Mouse (Mus musculus): ENCODE data around the gene Cbx3. TPM values are rescaled to one million over a fixed set of nuclear protein-coding genes. Genes with fewer than 3 reads are reported as not detected.

Gene Cbx3
- polyA plus RNA-seq, 1 experiment from 2014 or later, result 360 TPM

DNA sequence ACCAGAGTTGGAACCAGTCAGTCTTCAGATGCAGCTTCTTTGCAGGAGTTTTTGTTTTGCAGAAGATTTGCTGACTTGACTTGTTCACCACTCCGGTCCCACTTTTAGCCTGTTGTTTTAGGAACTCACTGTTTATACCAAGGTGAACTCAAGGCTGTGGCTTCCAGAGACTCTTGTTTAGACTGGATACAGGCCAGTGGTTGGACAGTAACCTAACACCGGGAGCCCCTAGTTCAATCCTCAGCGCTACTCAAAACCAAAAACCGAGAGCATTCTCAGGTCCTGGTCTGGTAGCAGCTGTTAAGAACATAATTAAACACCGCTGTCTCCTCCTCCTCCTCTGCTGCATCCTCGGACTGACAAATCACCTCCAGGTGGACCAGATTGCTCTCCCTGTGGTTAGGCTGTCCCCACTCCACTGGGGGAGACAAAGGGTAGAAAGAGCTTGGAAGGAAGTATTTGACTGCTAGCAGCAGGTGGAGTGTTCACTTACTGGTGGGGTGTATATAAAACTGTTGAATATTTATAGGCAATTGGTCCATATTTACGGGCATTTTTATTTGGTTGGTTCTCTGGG lies 17.1 kb upstream of the Cbx3 start:
- Histone ChIP-seq H3K4me1 (ENCODE audit: control insufficient read depth, insufficient read depth, low read length) (no peaks in the 10 kb centered on the region), H3K4me3 (ENCODE audit: low read depth, low read length) (no peak overlapping the region), H3K9me3 (ENCODE audit: control insufficient read depth, low read length) (no peaks in the 10 kb centered on the region), H3K27me3 (ENCODE audit: control insufficient read depth, insufficient read depth, low read length) (no peaks in the 10 kb centered on the region), H3K9ac (replicated peaks; ENCODE audit: low read depth, low read length) (no peak overlapping the region), H3K36me3 (ENCODE audit: control insufficient read depth, insufficient read depth, low read length) (peaks cover 6% of the 10 kb centered on the region; the same call in 1 of the 2 replicates), H3K4me2 (ENCODE audit: low read depth, low read length) (no peak overlapping the region), H3K27ac (ENCODE audit: low read depth, low read length) (no peak overlapping the region)
- ATAC-seq (ENCODE audit: low read depth), result no peak; the same call in 1 of the 2 replicates
- 56% methylated on average over 7 of the region's 7 CpGs for WGBS

DNA sequence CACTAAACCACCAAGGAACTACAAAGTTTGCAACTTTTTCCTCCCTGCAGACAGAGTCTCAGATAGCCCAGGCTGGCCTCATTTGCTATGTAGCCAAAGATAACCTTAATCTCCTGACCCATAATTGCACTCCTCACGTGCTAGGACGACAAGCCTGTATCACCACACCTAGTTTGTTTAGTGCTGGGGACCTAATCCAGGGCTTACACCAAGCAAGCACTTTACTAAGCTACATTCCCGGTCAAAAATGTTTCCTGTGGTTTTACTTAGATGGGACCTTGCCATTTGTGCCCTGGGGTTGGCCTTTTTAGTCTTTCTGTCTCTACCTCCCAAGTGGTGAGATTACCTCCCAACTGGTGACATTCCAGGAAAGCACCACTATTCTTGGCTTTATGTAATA lies 15.2 kb upstream of the Cbx3 start:
- H3K9me3 ChIP-seq (ENCODE audit: control insufficient read depth, low read length), result no peaks in the 10 kb centered on the region
- H3K27ac ChIP-seq (ENCODE audit: low read depth, low read length), result no peak overlapping the region
- ATAC-seq (ENCODE audit: low read depth), result no peak
- no peaks in the 10 kb centered on the region for H3K4me1 ChIP-seq (ENCODE audit: control insufficient read depth, insufficient read depth, low read length)
- H3K27me3 ChIP-seq (ENCODE audit: control insufficient read depth, insufficient read depth, low read length), result no peaks in the 10 kb centered on the region
- H3K4me2 ChIP-seq (ENCODE audit: low read depth, low read length), result no peak overlapping the region
- peaks cover 16% of the 10 kb centered on the region for H3K36me3 ChIP-seq (ENCODE audit: control insufficient read depth, insufficient read depth, low read length)
- 74% methylated on average over 3 of the region's 3 CpGs for WGBS
- H3K9ac ChIP-seq (replicated peaks; ENCODE audit: low read depth, low read length), result no peak overlapping the region
- H3K4me3 ChIP-seq (ENCODE audit: low read depth, low read length), result no peak overlapping the region

- no peak overlapping the region for H3K4me3 ChIP-seq (ENCODE audit: low read depth, low read length)
- ATAC-seq (ENCODE audit: low read depth), result no peak
- WGBS, result 79% methylated on average over 1 of the region's 1 CpGs
- H3K36me3 ChIP-seq (ENCODE audit: control insufficient read depth, insufficient read depth, low read length), result peaks cover 26% of the 10 kb centered on the region
- H3K9me3 ChIP-seq (ENCODE audit: control insufficient read depth, low read length), result no peaks in the 10 kb centered on the region
- H3K27ac ChIP-seq (ENCODE audit: low read depth, low read length), result no peak overlapping the region
- H3K9ac ChIP-seq (replicated peaks; ENCODE audit: low read depth, low read length), result no peak overlapping the region
- H3K27me3 ChIP-seq (ENCODE audit: control insufficient read depth, insufficient read depth, low read length), result no peaks in the 10 kb centered on the region
- no peak overlapping the region for H3K4me2 ChIP-seq (ENCODE audit: low read depth, low read length)
- no peaks in the 10 kb centered on the region for H3K4me1 ChIP-seq (ENCODE audit: control insufficient read depth, insufficient read depth, low read length)
Observed at GRCm38 (mm10) chr6:51456198-51456597, 14.0 kb upstream of the Cbx3 start.

GRCm38 (mm10) chr6:51457283-51457682 lies 12.9 kb upstream of the Cbx3 start:
- no peaks in the 10 kb centered on the region for H3K9me3 ChIP-seq (ENCODE audit: control insufficient read depth, low read length)
- 81% methylated on average over 3 of the region's 3 CpGs for WGBS
- no peak overlapping the region for H3K4me2 ChIP-seq (ENCODE audit: low read depth, low read length)
- no peak overlapping the region for H3K27ac ChIP-seq (ENCODE audit: low read depth, low read length)
- ATAC-seq (ENCODE audit: low read depth), result no peak
- no peaks in the 10 kb centered on the region for H3K4me1 ChIP-seq (ENCODE audit: control insufficient read depth, insufficient read depth, low read length)
- no peaks in the 10 kb centered on the region for H3K27me3 ChIP-seq (ENCODE audit: control insufficient read depth, insufficient read depth, low read length)
- H3K4me3 ChIP-seq (ENCODE audit: low read depth, low read length), result no peak overlapping the region
- no peak overlapping the region for H3K9ac ChIP-seq (replicated peaks; ENCODE audit: low read depth, low read length)
- peaks cover 35% of the 10 kb centered on the region for H3K36me3 ChIP-seq (ENCODE audit: control insufficient read depth, insufficient read depth, low read length)

DNA sequence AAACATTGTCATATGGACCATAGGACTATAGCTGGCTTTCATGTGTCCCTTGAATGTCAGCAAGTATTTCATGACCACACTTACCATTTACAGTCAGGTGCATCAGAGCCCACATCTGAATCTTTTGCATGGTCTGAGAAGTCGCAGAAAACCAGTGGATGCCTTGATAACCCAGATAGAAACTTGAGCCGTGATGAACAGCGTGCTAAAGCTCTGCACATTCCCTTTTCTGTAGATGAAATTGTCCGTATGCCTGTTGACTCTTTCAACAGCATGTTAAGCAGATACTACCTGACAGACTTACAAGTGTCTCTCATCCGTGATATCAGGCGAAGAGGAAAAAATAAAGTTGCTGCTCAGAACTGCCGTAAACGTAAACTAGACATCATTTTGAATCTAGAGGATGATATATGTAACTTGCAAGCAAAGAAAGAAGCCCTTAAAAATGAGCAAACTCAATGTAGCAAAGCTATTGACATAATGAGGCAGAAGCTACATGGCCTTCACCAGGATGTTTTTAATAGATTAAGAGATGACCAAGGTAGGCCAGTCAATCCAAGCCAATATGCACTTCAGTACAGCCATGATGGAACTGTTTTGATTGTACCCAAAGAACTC lies 12.3 kb upstream of the Cbx3 start:
- no peak overlapping the region for H3K4me3 ChIP-seq (ENCODE audit: low read depth, low read length)
- WGBS, result 86% methylated on average over 8 of the region's 8 CpGs
- peaks cover 38% of the 10 kb centered on the region for H3K36me3 ChIP-seq (ENCODE audit: control insufficient read depth, insufficient read depth, low read length)
- H3K4me1 ChIP-seq (ENCODE audit: control insufficient read depth, insufficient read depth, low read length), result no peaks in the 10 kb centered on the region
- no peak for ATAC-seq (ENCODE audit: low read depth)
- H3K9ac ChIP-seq (replicated peaks; ENCODE audit: low read depth, low read length), result no peak overlapping the region
- no peak overlapping the region for H3K27ac ChIP-seq (ENCODE audit: low read depth, low read length)
- no peak overlapping the region for H3K4me2 ChIP-seq (ENCODE audit: low read depth, low read length)
- no peaks in the 10 kb centered on the region for H3K9me3 ChIP-seq (ENCODE audit: control insufficient read depth, low read length)
- H3K27me3 ChIP-seq (ENCODE audit: control insufficient read depth, insufficient read depth, low read length), result no peaks in the 10 kb centered on the region

DNA sequence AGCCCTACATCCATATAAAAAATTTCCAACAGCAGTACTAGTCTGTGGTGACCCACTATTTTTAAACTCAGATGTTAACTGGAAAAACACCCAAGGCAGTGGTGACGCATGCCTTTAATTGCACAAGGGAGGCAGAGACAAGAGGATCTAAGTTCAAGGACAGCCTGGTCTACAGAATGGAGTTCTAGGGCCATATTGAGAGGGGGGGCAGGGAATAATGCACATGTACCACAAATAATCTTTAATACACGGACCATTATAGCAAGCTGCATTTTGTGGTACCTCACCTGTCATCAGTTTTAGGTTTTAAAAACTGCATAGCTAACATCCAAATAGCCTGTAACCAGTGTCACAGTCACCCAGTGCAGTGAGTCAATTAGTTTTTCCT lies 11.2 kb upstream of the Cbx3 start:
- ATAC-seq (ENCODE audit: low read depth), result 0 out of 2 replicates have a peak, but pooled peaks have one; percentile 10
- Histone ChIP-seq H3K9me3 (ENCODE audit: control insufficient read depth, low read length) (no peaks in the 10 kb centered on the region), H3K27me3 (ENCODE audit: control insufficient read depth, insufficient read depth, low read length) (no peaks in the 10 kb centered on the region), H3K9ac (replicated peaks; ENCODE audit: low read depth, low read length) (no peak overlapping the region), H3K27ac (ENCODE audit: low read depth, low read length) (no peak overlapping the region), H3K4me3 (ENCODE audit: low read depth, low read length) (no peak overlapping the region), H3K36me3 (ENCODE audit: control insufficient read depth, insufficient read depth, low read length) (peaks cover 48% of the 10 kb centered on the region), H3K4me2 (ENCODE audit: low read depth, low read length) (no peak overlapping the region), H3K4me1 (ENCODE audit: control insufficient read depth, insufficient read depth, low read length) (no peaks in the 10 kb centered on the region)
- WGBS, result 51% methylated on average over 2 of the region's 2 CpGs

DNA sequence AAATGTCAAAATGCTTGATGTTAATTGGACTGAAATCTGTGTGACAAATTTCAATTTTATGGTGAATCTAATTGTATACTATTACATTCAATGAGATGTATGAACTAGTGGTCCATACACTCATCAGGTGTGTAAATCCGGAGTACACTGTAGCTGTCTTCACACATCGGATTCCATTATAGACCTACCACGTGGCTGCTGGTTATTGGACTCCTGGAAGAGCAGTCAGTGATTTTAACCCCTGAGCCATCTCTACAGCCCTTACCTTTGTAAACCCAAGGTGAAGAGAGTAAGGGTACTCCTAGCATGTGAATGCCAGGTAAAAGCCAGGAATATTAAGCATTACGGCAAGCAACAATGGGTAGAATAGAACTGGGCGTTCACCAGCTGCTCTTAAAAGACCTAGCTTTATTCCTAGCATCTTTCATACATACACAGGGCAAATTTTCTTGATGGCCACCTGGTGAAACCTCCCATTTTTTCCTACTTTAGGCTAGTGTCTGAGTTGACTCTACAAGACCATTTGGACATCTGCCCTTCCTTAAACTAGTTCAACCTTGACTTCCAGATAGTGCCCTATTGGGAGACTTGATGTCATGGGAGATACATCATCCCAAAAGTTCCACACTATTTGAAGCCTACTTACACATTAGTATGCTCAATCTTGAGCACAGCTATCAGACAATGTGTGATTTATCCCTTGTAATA lies 10.7 kb upstream of the Cbx3 start:
- WGBS, result 38% methylated on average over 5 of the region's 5 CpGs
- peak; percentile 58 for ATAC-seq (ENCODE audit: low read depth)
- H3K4me3 ChIP-seq (ENCODE audit: low read depth, low read length), result no peak overlapping the region
- H3K27ac ChIP-seq (ENCODE audit: low read depth, low read length), result no peak overlapping the region
- no peaks in the 10 kb centered on the region; the same call in 1 of the 2 replicates for H3K4me1 ChIP-seq (ENCODE audit: control insufficient read depth, insufficient read depth, low read length)
- no peak overlapping the region for H3K9ac ChIP-seq (replicated peaks; ENCODE audit: low read depth, low read length)
- H3K36me3 ChIP-seq (ENCODE audit: control insufficient read depth, insufficient read depth, low read length), result peaks cover 52% of the 10 kb centered on the region
- H3K9me3 ChIP-seq (ENCODE audit: control insufficient read depth, low read length), result no peaks in the 10 kb centered on the region
- H3K4me2 ChIP-seq (ENCODE audit: low read depth, low read length), result no peak overlapping the region
- no peaks in the 10 kb centered on the region for H3K27me3 ChIP-seq (ENCODE audit: control insufficient read depth, insufficient read depth, low read length)

DNA sequence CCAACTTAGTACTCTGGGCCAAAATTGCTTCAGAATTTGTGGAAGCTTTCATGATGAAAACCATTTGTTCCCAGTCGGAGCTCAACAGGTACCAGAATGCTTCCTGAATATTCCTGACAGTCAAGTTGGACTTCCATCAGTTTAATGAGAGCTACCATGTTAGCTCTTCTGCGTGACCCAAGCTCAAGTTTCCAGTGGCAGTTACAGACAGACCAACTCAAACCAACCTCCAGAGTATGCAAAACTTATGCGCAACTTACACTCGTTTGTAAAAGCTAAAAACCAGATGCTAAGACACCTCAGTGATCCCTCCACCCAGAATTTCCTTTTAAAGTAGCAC lies 10.2 kb upstream of the Cbx3 start:
- no peak for ATAC-seq (ENCODE audit: low read depth)
- 76% methylated on average over 4 of the region's 4 CpGs for WGBS
- Histone ChIP-seq H3K4me2 (ENCODE audit: low read depth, low read length) (no peak overlapping the region), H3K9me3 (ENCODE audit: control insufficient read depth, low read length) (no peaks in the 10 kb centered on the region), H3K4me1 (ENCODE audit: control insufficient read depth, insufficient read depth, low read length) (no peaks in the 10 kb centered on the region; the same call in 1 of the 2 replicates), H3K4me3 (ENCODE audit: low read depth, low read length) (no peak overlapping the region), H3K36me3 (ENCODE audit: control insufficient read depth, insufficient read depth, low read length) (peaks cover 56% of the 10 kb centered on the region), H3K9ac (replicated peaks; ENCODE audit: low read depth, low read length) (no peak overlapping the region), H3K27me3 (ENCODE audit: control insufficient read depth, insufficient read depth, low read length) (no peaks in the 10 kb centered on the region), H3K27ac (ENCODE audit: low read depth, low read length) (no peak overlapping the region)

DNA sequence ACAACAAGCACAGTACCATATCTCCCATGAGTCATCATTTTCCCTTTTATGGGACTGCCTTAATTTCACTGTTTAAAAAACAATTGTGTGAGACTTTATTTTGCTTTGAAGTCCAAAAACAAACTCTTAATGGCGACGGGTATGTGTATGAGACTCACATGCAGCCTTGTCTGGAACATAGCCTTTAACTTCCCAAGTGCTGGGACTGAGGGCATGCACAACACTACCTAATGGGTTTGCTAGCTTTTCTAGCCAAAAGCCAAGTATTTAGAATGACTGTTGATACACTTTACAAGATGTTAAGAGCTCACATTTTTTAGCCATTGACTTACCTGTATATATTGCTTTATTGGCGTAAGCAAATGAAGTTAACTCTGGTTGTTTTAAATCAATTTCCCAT lies 9.8 kb upstream of the Cbx3 start:
- Histone ChIP-seq H3K4me1 (ENCODE audit: control insufficient read depth, insufficient read depth, low read length) (peaks cover under 1% of the 10 kb centered on the region; the same call in 1 of the 2 replicates), H3K4me2 (ENCODE audit: low read depth, low read length) (no peak overlapping the region), H3K9me3 (ENCODE audit: control insufficient read depth, low read length) (no peaks in the 10 kb centered on the region), H3K27me3 (ENCODE audit: control insufficient read depth, insufficient read depth, low read length) (no peaks in the 10 kb centered on the region), H3K9ac (replicated peaks; ENCODE audit: low read depth, low read length) (no peak overlapping the region), H3K27ac (ENCODE audit: low read depth, low read length) (no peak overlapping the region), H3K36me3 (ENCODE audit: control insufficient read depth, insufficient read depth, low read length) (peaks cover 60% of the 10 kb centered on the region), H3K4me3 (ENCODE audit: low read depth, low read length) (no peak overlapping the region)
- WGBS, result 83% methylated on average over 3 of the region's 3 CpGs
- no peak for ATAC-seq (ENCODE audit: low read depth)
